Mouse (Mus musculus) liver, adult 2 months (tissue): ENCODE results near the gene Nuak2. TPM values are rescaled to one million over a fixed set of nuclear protein-coding genes. Genes with fewer than 3 reads are reported as not detected.
A peak's percentile ranks its signal among the peaks of the same experiment; 100 is the strongest.

ENCODE experiments used
- DNase-seq: peaks from one replicate; pipeline ENCODE4 v3.0.0-alpha.2; 2011; ENCODE audit warnings: low read depth, low spot score; ENCODE audit errors: extremely low read depth
- H3K27ac ChIP-seq: fragments of 200-500 bp; replicated peaks from 2 replicates; pipeline ENCODE4 v1.5.1; 2012; ENCODE audit warnings: low read depth, mild to moderate bottlenecking, control low read depth, inconsistent platforms, low read length; ENCODE audit not compliant: insufficient read depth
- H3K27me3 ChIP-seq: fragments of 200-500 bp; 2 replicates; pipeline ENCODE4 v1.6.1; 2012; ENCODE audit warnings: mild to moderate bottlenecking, moderate library complexity, low read length, inconsistent platforms; ENCODE audit not compliant: control insufficient read depth, insufficient read depth
- H3K36me3 ChIP-seq: fragments of 200-500 bp; 2 replicates; pipeline ENCODE4 v1.6.1; 2012; ENCODE audit warnings: low read length, inconsistent platforms; ENCODE audit not compliant: control insufficient read depth, insufficient read depth
- H3K4me1 ChIP-seq: fragments of 200-500 bp; 2 replicates; pipeline ENCODE4 v1.6.1; 2011; ENCODE audit warnings: low read length; ENCODE audit not compliant: control insufficient read depth, insufficient read depth
- H3K4me3 ChIP-seq: fragments of 200-500 bp; 2 replicates; pipeline ENCODE4 v1.5.1; 2011; ENCODE audit warnings: low read depth, mild to moderate bottlenecking, control low read depth, low read length, moderate library complexity; ENCODE audit not compliant: insufficient read depth
- H3K79me2 ChIP-seq: fragments of 200-500 bp; 2 replicates; pipeline ENCODE4 v1.6.1; 2012; ENCODE audit warnings: inconsistent platforms, mild to moderate bottlenecking, low read length, moderate library complexity; ENCODE audit not compliant: control insufficient read depth, insufficient read depth
- H3K9ac ChIP-seq: fragments of 200-500 bp; 2 replicates; pipeline ENCODE4 v1.6.1; 2012; ENCODE audit warnings: low read depth, mild to moderate bottlenecking, control low read depth, inconsistent platforms, low read length
- CTCF ChIP-seq: fragments of 200-500 bp; IDR thresholded peaks from 2 replicates; pipeline ENCODE4 v1.5.1; 2011; ENCODE audit warnings: low read depth, low read length, control low read depth
- POLR2A ChIP-seq: fragments of 200-500 bp; IDR thresholded peaks from 2 replicates; pipeline ENCODE4 v1.6.1; 2011; ENCODE audit warnings: low read length, control low read depth; ENCODE audit not compliant: insufficient read depth; ENCODE audit errors: extremely low read depth
- WGBS: fragments of 180-500 bp; shearing (Covaris S2); methylation state at CpG from one replicate; pipeline ENCODE4 v1.1.7; 2018; 5-methylcytosine and 5-hydroxymethylcytosine counted together
- polyA plus RNA-seq: library from polyadenylated mRNA; depleted of rRNA; stranded (reverse); fragments of >200 nt; gene quantifications from 2 replicates; pipeline ENCODE4 v1.2.3, GENCODE M21; 2012; rRNA removed
- total RNA-seq: library from RNA; depleted of rRNA; stranded (reverse); fragments of >200 nt; gene quantifications from 2 replicates; pipeline ENCODE4 v1.2.3, GENCODE M21; 2014; rRNA removed

Nuak2 gene
- 3.8 and 4.8 TPM in 2 replicates for total RNA-seq
- 6.4 and 8.0 TPM in 2 replicates for polyA plus RNA-seq

DNA sequence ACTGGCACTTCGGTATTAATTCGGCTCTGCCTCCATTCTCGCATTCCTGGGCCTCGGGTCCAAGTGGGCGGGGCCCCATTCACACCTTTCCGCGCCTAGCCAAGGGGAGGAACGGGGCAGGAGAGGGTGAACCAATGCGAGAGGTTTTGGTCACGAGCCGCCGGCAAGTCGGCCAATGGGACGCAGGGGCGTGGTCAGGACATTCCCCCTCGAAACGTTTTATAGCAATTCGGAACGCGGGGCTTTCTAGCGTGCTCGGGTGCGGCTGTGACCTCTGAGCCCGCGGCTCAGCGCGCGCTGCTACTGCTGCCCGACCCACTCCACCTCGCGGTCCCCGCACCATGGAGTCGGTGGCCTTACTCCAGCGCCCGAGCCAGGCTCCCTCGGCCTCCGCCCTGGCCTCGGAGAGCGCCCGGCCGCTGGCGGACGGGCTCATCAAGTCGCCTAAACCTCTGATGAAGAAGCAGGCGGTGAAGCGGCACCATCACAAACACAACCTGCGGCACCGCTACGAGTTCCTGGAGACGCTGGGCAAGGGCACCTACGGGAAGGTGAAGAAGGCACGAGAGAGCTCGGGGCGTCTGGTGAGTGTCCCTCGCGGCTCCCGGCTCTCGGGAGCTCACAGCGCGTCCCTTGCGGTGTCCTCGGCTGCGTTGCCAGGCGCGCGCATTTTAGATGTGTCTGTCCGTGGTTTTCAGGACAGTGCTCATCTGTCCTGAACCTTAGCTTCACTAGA lies at the start of gene Nuak2:
TSS of gene Nuak2 (plus strand) at position 238 of the 736 bp plus-strand sequence.
- H3K27ac ChIP-seq: peak within 1 kb of the TSS; percentile 92

DNA sequence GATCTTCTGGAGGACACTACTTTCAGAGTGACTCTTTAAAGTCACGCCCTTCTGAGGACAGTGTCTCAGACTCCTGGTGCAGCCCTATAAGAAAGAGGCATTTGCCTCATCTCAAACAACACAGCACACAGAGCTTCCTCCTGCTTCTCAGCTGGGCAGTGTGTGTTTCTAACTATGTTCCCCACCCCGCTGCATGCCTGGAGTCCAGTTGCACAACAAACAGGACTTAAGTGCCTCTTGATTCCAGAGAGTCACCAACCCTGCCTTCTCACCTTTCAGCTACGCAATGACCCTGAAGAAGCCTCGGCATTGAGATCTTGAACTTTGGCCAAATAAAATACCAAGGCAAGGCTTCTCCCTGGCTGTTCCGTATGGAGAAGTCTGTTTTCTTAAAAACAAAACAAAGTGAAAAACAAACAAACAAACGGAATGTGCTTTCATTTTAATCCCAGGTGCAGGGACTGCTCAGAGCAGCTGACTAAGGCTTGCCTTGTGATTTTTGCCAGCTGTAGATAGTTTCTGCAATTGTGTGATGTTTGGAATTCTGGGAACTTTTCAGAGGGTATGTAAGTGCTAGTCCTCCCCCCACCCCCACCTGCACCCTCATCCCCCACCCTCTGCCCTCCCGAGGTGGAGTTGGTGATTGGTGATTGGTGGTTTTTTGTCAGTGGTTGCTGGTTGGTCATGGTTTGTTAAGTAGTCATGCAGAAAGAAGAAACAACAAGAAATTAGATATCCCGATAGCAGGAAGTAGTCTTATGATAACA lies 49.0 kb upstream of the Nuak2 start:
- H3K4me1 ChIP-seq: no peaks in the 10 kb centered on the region
- no peak overlapping the region for H3K27ac ChIP-seq
- 48% methylated on average over 8 of the region's 8 CpGs for WGBS
- no peak overlapping the region for H3K9ac ChIP-seq
- no peaks in the 10 kb centered on the region for H3K36me3 ChIP-seq
- TF ChIP-seq CTCF (no peak), POLR2A (no peak)
- H3K4me3 ChIP-seq: no peak overlapping the region
- no peak for DNase-seq
- no peaks in the 10 kb centered on the region for H3K27me3 ChIP-seq
- no peaks in the 10 kb centered on the region for H3K79me2 ChIP-seq

More for the DNA sequence above, at the start of gene Nuak2:
- 0 out of 2 replicates have a peak, but pooled peaks cover 2% of the 10 kb centered on the region for H3K36me3 ChIP-seq
- H3K9ac ChIP-seq: peak within 1 kb of the TSS; percentile 89
- H3K79me2 ChIP-seq: peaks cover 14% of the 10 kb centered on the region; the same call in 1 of the 2 replicates
- TF ChIP-seq POLR2A (peak; percentile 93), CTCF (no peak)
- H3K27me3 ChIP-seq: no peaks in the 10 kb centered on the region
- peak within 1 kb of the TSS; percentile 90 for H3K4me3 ChIP-seq
- DNase-seq: peak; percentile 90
- peaks cover 24% of the 10 kb centered on the region for H3K4me1 ChIP-seq
- under 1% methylated on average over 67 of the region's 67 CpGs for WGBS

DNA sequence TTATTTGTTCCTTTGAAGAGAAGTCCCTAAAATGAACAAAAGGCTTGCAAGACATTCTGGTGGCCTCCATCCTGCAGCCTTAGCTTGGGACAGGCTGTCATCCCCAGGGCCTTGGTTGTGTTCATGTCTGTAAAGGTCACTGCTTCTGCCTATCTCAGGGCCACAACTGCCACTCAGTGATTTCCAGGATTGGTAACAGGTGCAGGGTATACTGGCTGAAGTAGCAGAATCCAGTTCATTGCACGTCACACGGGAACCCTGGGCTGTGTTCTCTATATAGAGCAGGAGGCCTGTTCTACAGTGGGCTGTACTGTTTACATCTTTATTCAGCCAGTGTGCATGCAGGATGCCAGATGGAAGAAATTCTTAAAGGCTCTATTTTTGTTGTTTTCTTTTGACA lies 48.0 kb upstream of the Nuak2 start:
- H3K27me3 ChIP-seq: no peaks in the 10 kb centered on the region
- WGBS: 76% methylated on average over 2 of the region's 2 CpGs
- H3K36me3 ChIP-seq: no peaks in the 10 kb centered on the region
- H3K4me1 ChIP-seq: no peaks in the 10 kb centered on the region
- no peak overlapping the region for H3K27ac ChIP-seq
- TF ChIP-seq CTCF (no peak), POLR2A (no peak)
- H3K9ac ChIP-seq: no peak overlapping the region
- H3K79me2 ChIP-seq: no peaks in the 10 kb centered on the region
- no peak for DNase-seq
- H3K4me3 ChIP-seq: no peak overlapping the region

DNA sequence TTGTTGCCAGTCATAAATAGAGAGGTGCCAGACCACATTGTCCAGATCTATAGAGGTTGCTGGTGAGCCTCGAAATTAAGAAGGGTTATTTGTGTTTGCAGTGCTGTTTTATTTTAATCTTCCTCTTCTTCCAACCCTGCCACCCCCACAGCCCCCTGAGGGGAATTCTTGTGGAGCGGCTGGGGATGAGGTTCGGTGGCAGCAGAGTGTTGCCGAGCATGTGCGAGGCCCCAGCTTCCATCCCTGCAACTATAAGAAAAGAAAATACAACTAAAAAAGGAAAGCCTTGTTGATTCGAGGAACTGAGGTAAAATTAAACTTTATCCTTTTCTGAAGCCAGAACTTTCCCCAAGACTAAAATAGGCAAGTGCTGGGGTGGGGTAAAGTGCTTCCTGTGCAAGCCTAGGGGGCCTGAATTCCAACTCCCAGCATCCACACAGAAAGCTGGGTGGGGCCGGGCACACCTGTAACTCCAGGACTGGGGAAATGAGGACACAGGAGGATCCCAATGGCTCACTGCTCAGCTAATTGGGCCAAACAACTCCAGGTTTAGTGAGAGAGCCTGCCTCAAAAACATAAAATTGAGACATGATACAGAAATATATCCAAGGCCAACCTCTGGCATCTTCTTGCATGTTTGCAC lies 47.4 kb upstream of the Nuak2 start:
- no peak for DNase-seq
- WGBS: 80% methylated on average over 7 of the region's 7 CpGs
- no peak overlapping the region for H3K27ac ChIP-seq
- H3K4me3 ChIP-seq: no peak overlapping the region
- no peaks in the 10 kb centered on the region for H3K27me3 ChIP-seq
- H3K79me2 ChIP-seq: no peaks in the 10 kb centered on the region
- H3K4me1 ChIP-seq: no peaks in the 10 kb centered on the region
- TF ChIP-seq CTCF (no peak), POLR2A (no peak)
- no peaks in the 10 kb centered on the region for H3K36me3 ChIP-seq
- H3K9ac ChIP-seq: no peak overlapping the region

DNA sequence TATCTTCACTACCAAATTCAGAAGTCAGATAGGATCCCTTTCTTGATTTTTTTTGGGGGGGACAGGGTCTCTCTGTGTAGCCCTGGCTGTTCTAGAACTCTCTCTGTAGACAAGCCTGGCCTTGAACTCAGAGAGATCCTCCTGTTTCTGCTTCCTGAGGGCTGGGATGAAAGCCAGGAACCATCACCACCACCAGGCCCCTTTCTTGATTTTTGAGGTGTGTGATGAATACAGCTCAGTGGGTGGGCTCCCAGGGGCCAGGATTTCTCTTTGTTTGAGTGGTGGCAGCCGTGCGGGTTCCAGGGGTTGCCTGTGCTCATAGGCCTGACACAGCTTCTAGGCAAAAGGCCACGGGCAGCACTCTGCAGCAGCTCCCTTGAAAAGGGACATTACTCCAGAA lies 44.7 kb upstream of the Nuak2 start:
- H3K79me2 ChIP-seq: no peaks in the 10 kb centered on the region
- TF ChIP-seq CTCF (no peak), POLR2A (no peak)
- no peak for DNase-seq
- no peak overlapping the region for H3K9ac ChIP-seq
- no peak overlapping the region for H3K4me3 ChIP-seq
- H3K4me1 ChIP-seq: no peaks in the 10 kb centered on the region
- no peaks in the 10 kb centered on the region for H3K27me3 ChIP-seq
- H3K36me3 ChIP-seq: no peaks in the 10 kb centered on the region
- H3K27ac ChIP-seq: no peak overlapping the region
- 89% methylated on average over 3 of the region's 3 CpGs for WGBS
